Mouse (Mus musculus) brown adipose tissue, adult 24 weeks (tissue): ENCODE results near the gene Fgf6. TPM values are rescaled to one million over a fixed set of nuclear protein-coding genes. Genes with fewer than 3 reads are reported as not detected.

Experiments used
- H3K27ac ChIP-seq: fragments of 200-500 bp; replicated peaks from 2 replicates; pipeline ENCODE4 v1.5.1; 2012; ENCODE audit warnings: low read depth, mild to moderate bottlenecking, low read length
- H3K4me1 ChIP-seq: fragments of 200-500 bp; 2 replicates; pipeline ENCODE4 v1.6.1; 2012; ENCODE audit warnings: low read length, mixed read lengths; ENCODE audit not compliant: control insufficient read depth, insufficient read depth, insufficient read length
- H3K4me3 ChIP-seq: fragments of 200-500 bp; 2 replicates; pipeline ENCODE4 v1.5.1; 2012; ENCODE audit warnings: low read depth, mild to moderate bottlenecking, low read length, moderate library complexity; ENCODE audit not compliant: insufficient read depth
- polyA plus RNA-seq: library from polyadenylated mRNA; stranded (reverse); fragments of >200 nt; gene quantifications from 2 replicates; pipeline ENCODE4 v1.2.4, GENCODE M21; 2012; ENCODE audit not compliant: missing spikeins, insufficient read depth, insufficient read length

The Fgf6 gene
- not detected in 2 replicates for polyA plus RNA-seq

- H3K27ac ChIP-seq = no peak within 1 kb of the TSS
- no peak within 1 kb of the TSS for H3K4me3 ChIP-seq
- H3K4me1 ChIP-seq = no peaks in the 10 kb centered on the region
Observed at GRCm38 (mm10) chr6:127014906-127015770, at the start of gene Fgf6. Fgf6 (plus strand) TSS chr6:127015586.

GRCm38 (mm10) chr6:126966241-126967026 is 49.0 kb upstream of the Fgf6 start:
- no peak overlapping the region for H3K4me3 ChIP-seq
- H3K27ac ChIP-seq = no peak overlapping the region
- no peaks in the 10 kb centered on the region for H3K4me1 ChIP-seq

GRCm38 (mm10) chr6:126981539-126982234 is 33.7 kb upstream of the Fgf6 start:
- H3K4me3 ChIP-seq = no peak overlapping the region
- H3K4me1 ChIP-seq = no peaks in the 10 kb centered on the region
- H3K27ac ChIP-seq = no peak overlapping the region

DNA sequence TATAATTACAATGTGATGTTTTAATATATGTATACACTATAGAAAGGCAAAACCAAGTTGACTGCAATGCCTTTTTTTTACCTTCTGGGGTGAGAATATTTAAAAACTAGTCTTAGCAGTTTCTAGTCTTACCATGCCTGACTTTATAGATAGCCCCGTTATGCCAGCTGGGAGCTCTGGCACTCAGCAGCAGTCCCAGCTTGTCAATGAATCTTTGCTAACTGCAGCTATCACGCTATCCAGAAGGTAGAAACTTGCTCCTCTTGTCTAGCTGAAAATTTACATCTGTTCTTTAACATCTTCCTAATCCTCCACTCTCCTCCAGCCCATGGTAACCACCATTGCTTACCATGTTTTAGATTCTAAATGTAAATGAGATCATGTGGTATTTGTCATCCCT is 21.7 kb upstream of the Fgf6 start:
- Histone ChIP-seq H3K4me1 (no peaks in the 10 kb centered on the region), H3K27ac (no peak overlapping the region), H3K4me3 (no peak overlapping the region)

- H3K4me3 ChIP-seq = no peak overlapping the region
- no peak overlapping the region for H3K27ac ChIP-seq
Observed at GRCm38 (mm10) chr6:126995494-126995893, 19.9 kb upstream of the Fgf6 start.

GRCm38 (mm10) chr6:126996399-126996798 is 19.0 kb upstream of the Fgf6 start:
- H3K27ac ChIP-seq = no peak overlapping the region
- no peaks in the 10 kb centered on the region for H3K4me1 ChIP-seq

More at GRCm38 (mm10) chr6:126995494-126995893, 19.9 kb upstream of the Fgf6 start:
- H3K4me1 ChIP-seq = no peaks in the 10 kb centered on the region

DNA sequence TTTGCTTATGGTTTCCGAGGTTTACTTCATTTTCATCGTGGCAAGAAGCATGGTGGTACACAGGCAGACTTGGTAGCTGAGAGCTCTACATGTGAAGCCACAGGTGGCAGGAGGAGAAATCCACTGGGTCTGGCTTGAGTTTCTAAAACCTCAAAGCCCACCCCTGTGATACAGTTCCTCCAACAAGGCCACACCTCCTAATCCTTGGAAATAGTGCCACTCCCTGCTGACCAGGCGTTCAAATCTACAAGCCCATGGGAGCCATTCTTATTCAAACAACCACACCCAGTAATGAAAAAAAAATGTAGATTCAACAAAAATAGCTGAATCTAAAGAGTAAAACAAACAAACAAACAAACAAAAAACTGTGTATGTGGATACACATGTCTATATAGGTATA is 9.7 kb upstream of the Fgf6 start:
- Histone ChIP-seq H3K4me1 (no peaks in the 10 kb centered on the region), H3K4me3 (no peak overlapping the region), H3K27ac (no peak overlapping the region)

More at GRCm38 (mm10) chr6:126996399-126996798, 19.0 kb upstream of the Fgf6 start:
- H3K4me3 ChIP-seq = no peak overlapping the region

GRCm38 (mm10) chr6:127006551-127006950 is 8.8 kb upstream of the Fgf6 start:
- Histone ChIP-seq H3K27ac (no peak overlapping the region), H3K4me1 (no peaks in the 10 kb centered on the region), H3K4me3 (no peak overlapping the region)

GRCm38 (mm10) chr6:127010021-127010420 is 5.4 kb upstream of the Fgf6 start:
- Histone ChIP-seq H3K4me3 (no peak overlapping the region), H3K4me1 (no peaks in the 10 kb centered on the region), H3K27ac (no peak overlapping the region)

- no peaks in the 10 kb centered on the region for H3K4me1 ChIP-seq
- H3K4me3 ChIP-seq = no peak overlapping the region
- H3K27ac ChIP-seq = no peak overlapping the region
Observed at GRCm38 (mm10) chr6:127011947-127012535, 3.3 kb upstream of the Fgf6 start.

DNA sequence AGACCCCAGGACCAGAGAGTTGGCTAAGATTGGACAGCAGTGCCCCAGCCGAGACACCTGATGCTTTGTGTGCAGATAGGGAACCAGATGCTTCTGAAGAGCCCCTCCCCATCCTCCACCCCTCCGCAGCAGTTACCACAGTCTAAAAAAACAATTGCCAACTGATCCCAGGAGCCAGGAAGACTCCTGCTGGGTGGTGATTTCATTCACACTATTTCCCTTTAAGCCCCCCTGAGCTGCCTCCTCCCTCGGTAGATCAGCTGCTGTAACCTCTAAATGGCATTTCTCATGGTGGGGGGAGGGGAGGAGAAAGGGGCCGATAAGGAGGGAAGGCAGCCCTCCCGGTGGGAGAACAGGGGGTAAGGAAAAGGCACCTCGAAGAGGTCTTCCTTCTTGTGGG is 3.9 kb downstream of the Fgf6 start:
- Histone ChIP-seq H3K4me3 (no peak overlapping the region), H3K4me1 (no peaks in the 10 kb centered on the region), H3K27ac (no peak overlapping the region)

- Histone ChIP-seq H3K4me1 (no peaks in the 10 kb centered on the region), H3K27ac (no peak overlapping the region), H3K4me3 (no peak overlapping the region)
Observed at GRCm38 (mm10) chr6:127020431-127020830, 5.0 kb downstream of the Fgf6 start.

- Histone ChIP-seq H3K4me1 (no peaks in the 10 kb centered on the region), H3K27ac (no peak overlapping the region), H3K4me3 (no peak overlapping the region)
Observed at GRCm38 (mm10) chr6:127024836-127025235, 9.4 kb downstream of the Fgf6 start.

DNA sequence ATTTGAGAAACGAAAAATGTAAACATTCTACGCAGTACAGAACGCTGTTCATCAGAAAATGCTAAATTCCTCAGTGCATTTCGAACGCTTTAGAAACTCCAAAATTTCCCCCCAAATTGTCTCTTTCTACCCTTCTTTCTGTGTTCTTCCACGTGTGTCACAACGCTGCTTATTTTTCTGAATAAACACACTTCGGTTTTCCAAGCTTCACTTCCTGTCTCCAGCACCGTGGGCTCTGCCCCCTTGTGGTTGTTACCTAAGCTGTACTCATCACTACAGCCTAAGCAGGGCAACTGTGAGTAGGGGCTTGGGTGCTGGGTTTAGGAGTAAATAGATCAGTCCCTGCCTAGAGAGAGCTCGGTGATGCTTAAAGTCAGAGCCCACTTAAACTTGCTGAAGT is 19.4 kb downstream of the Fgf6 start:
- Histone ChIP-seq H3K4me1 (no peaks in the 10 kb centered on the region), H3K4me3 (no peak overlapping the region), H3K27ac (no peak overlapping the region)

DNA sequence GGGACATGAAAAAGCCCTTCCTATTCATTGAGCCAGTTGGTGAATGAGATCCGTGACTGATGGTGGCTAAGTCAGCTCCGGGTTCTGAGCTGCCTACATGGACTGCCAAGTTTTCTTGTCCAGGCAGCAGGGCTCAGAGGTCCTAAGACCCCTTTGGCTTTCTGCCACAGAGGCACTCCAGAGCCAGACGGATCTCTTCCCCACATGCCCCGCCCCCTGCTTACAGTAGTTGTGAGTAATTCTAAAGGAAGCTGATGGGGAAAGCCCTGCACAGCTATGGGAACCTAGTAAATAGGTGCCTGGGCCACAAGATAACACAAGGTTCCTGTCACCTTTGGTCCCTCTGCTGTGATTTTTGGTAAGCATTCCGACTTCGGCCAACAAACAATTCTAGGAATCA is 29.5 kb downstream of the Fgf6 start:
- Histone ChIP-seq H3K27ac (no peak overlapping the region), H3K4me1 (no peaks in the 10 kb centered on the region), H3K4me3 (no peak overlapping the region)
